14 mouse cellular contexts compared by ENCODE assay signal in genomic region chr4:140125806-140126205, GRCm38 (mm10).
DNase-seq lines count a peak whose midpoint lies in the region.
"Had no signal": no experiment of that assay in that cellular context is flagged by ENCODE, and none has a peak within 500 bp of the region (broad histone marks: within the 10 kb centered on the region; RNA-seq: fewer than 3 reads in every experiment).

No protein-coding gene starts in this region.

- peak; percentile 54 to 63 for DNase-seq in cerebellum, postnatal 14 days
- DNase-seq in cerebellum, adult 11 months: no peak
- DNase-seq in Muller cell, postnatal 12 days (ENCODE audit: inconsistent ontology term): peak; percentile 49
- no peak for DNase-seq in gastrocnemius, postnatal 4 days (ENCODE audit: low spot score in 2 of 2)
- DNase-seq: adrenal gland, adult 2 months; adrenal gland, adult 8-10 months; adrenal gland, postnatal 10 days; adrenal gland, postnatal 14 days; adrenal gland, postnatal 25 days; adrenal gland, postnatal 36 days; B cell, adult 2 months; cerebellum, adult 11-12 months; cerebellum, adult 2 months; cerebellum, adult 8-10 months had no signal

Comparison
In these comparisons a context has a peak if more than half of its experiments do, and no peak if none do; other contexts are left out.
1. DNase-seq: peak in cerebellum, postnatal 14 days (2 of 2) and Muller cell, postnatal 12 days (single experiment); none in cerebellum, adult 11 months (single experiment) and gastrocnemius, postnatal 4 days (0 of 2).